26 mouse cellular contexts compared by ENCODE assay signal in genomic region chr7:135304496-135304895, GRCm38 (mm10). TPM values are rescaled to one million over a fixed set of nuclear protein-coding genes. Genes with fewer than 3 reads are reported as not detected.
A peak's percentile ranks its signal among the peaks of the same experiment; 100 is the strongest.
DNase-seq lines count a peak whose midpoint lies in the region; TF ChIP-seq lines count a peak whose summit lies in the region.
"Had no signal": no experiment of that assay in that cellular context is flagged by ENCODE, and none has a peak within 500 bp of the region (broad histone marks: within the 10 kb centered on the region; RNA-seq: fewer than 3 reads in every experiment).

No protein-coding gene starts in this region.

- no peak overlapping the region for H3K4me3 ChIP-seq in myocyte
- H3K4me3 ChIP-seq: embryonic facial prominence, embryonic 10.5 days; forebrain, embryonic 13.5 days; heart, embryonic 10.5 days; hindbrain, embryonic 13.5 days had no signal

- H3K4me2 ChIP-seq in myocyte (ENCODE audit: low read depth): no peak overlapping the region
- H3K4me2 ChIP-seq: forebrain, embryonic 13.5 days; hindbrain, embryonic 13.5 days had no signal

- peak; percentile 69 to 70 for DNase-seq in cerebellum, postnatal 10 days
- DNase-seq in cerebellum, postnatal 36 days: no peak
- peak; percentile 17 to 19 for DNase-seq in layer of hippocampus, postnatal 10 days (ENCODE audit: low spot score in 2 of 2)
- DNase-seq in layer of hippocampus, adult 11-12 months (ENCODE audit: low spot score): no peak
- peak; percentile 6 to 9 for DNase-seq in right cerebral cortex, adult 2 months (ENCODE audit: low spot score in 2 of 2)
- DNase-seq in right cerebral cortex, postnatal 4 days: no peak
- no peak for DNase-seq in thymus, postnatal 4 days
- DNase-seq: adrenal gland, postnatal 14 days; B cell, adult 2 months; cerebellum, adult 18-20 months; cerebellum, adult 9-11 months; forebrain, postnatal 0 days; gastrocnemius, postnatal 36 days; heart, adult 18-20 months; heart, postnatal 10 days had no signal

- no peaks in the 10 kb centered on the region for H3K36me3 ChIP-seq in myocyte (ENCODE audit: control insufficient read depth, insufficient read depth)
- H3K36me3 ChIP-seq: embryonic facial prominence, embryonic 10.5 days; G1E; heart, embryonic 10.5 days; hindbrain, embryonic 13.5 days had no signal

- H3K79me2 ChIP-seq in myocyte (ENCODE audit: control insufficient read depth, insufficient read depth): no peaks in the 10 kb centered on the region

- no peaks in the 10 kb centered on the region for H3K27me3 ChIP-seq in myocyte (ENCODE audit: control insufficient read depth, insufficient read depth, insufficient read length)
- H3K27me3 ChIP-seq: forebrain, embryonic 13.5 days; hindbrain, embryonic 13.5 days had no signal

- H3ac ChIP-seq in myocyte (ENCODE audit: control insufficient read depth, insufficient read length): no peak overlapping the region

- TF ChIP-seq POLR2A in myocyte (IDR thresholded peaks at IDR 0.05; ENCODE audit: insufficient read length, low read depth): no peak

TF ChIP-seq in myocyte, 11 proteins besides CTCF, POLR2A, EP300 and RAD21:
- TF ChIP-seq USF1 (IDR thresholded peaks at IDR 0.05; ENCODE audit: low read depth) (no peak), MYOG (IDR thresholded peaks at IDR 0.05; ENCODE audit: control insufficient read depth in 1 of 3, insufficient read depth in 1 of 3, insufficient read length in 2 of 3, low read depth in 2 of 3) (peak in 2 of 3 experiments; percentile 20 to 49), TCF12 (IDR thresholded peaks at IDR 0.05; ENCODE audit: insufficient read depth, poor library complexity, severe bottlenecking) (no peak), TCF3 (IDR thresholded peaks at IDR 0.05; ENCODE audit: insufficient read length, low read depth) (no peak), MYOD1 (IDR thresholded peaks at IDR 0.05; ENCODE audit: control insufficient read depth in 1 of 3, insufficient read length in 2 of 3, low read depth in 2 of 3) (peak in 1 of 3 experiments; percentile 56)

RNA-seq across cellular contexts. Expression of gene Nps, which starts 46.0 kb away (rescaled TPM):
- not detected for total RNA-seq in layer of hippocampus, postnatal 10 days (2021)
- 0.05 TPM for polyA plus RNA-seq in myocyte (2012; fragmentation: generic; extraction: Trizol)
- total RNA-seq: adrenal gland, postnatal 14 days; forebrain, postnatal 0 days; gastrocnemius, adult 8-10 months; gastrocnemius, postnatal 36 days; heart, adult 18-20 months; heart, postnatal 10 days; hematopoietic stem cell, adult 5-6 weeks; hindbrain, postnatal 0 days had no signal
- polyA plus RNA-seq: CD4-positive, CD25-positive, alpha-beta regulatory T cell, adult 4 months; embryonic facial prominence, embryonic 10.5 days; forebrain, embryonic 13.5 days; G1E; heart, embryonic 10.5 days; heart, embryonic 14.5 days; hindbrain, embryonic 13.5 days had no signal

Comparison
In these comparisons a context has a peak if more than half of its experiments do, and no peak if none do; other contexts are left out.
1. DNase-seq: peak in cerebellum, postnatal 10 days (2 of 2), layer of hippocampus, postnatal 10 days (2 of 2) and right cerebral cortex, adult 2 months (2 of 2); none in cerebellum, postnatal 36 days (0 of 2), layer of hippocampus, adult 11-12 months (single experiment), right cerebral cortex, postnatal 4 days (single experiment) and thymus, postnatal 4 days (single experiment).